Mouse (Mus musculus) ES-E14 (cell line): ENCODE data around the gene Cep89.

Source experiments
- CHD2 ChIP-seq: IDR thresholded peaks from 2 replicates; pipeline ENCODE4 v1.6.1; 2014; ENCODE audit warnings: mild to moderate bottlenecking, low read depth, low read length, inconsistent platforms
- HCFC1 ChIP-seq: IDR thresholded peaks from 2 replicates; pipeline ENCODE4 v1.6.1; 2012; ENCODE audit warnings: low read length, inconsistent platforms, borderline replicate concordance; ENCODE audit not compliant: insufficient read depth
- MAFK ChIP-seq: IDR thresholded peaks from 2 replicates; pipeline ENCODE4 v1.6.1; 2014; ENCODE audit warnings: mild to moderate bottlenecking, low read depth, low read length, inconsistent platforms; ENCODE audit not compliant: insufficient read depth

GRCm38 (mm10) chr7:35351155-35351554, 45.7 kb upstream of the Cep89 start:
- TF ChIP-seq CHD2: no peak
- no peak for TF ChIP-seq HCFC1
- no peak for TF ChIP-seq MAFK
